Mouse (Mus musculus) hindbrain, embryonic 10.5 days (tissue): Measurements from ENCODE around the gene Elovl6. TPM values are rescaled to one million over a fixed set of nuclear protein-coding genes. Genes with fewer than 3 reads are reported as not detected.

Source experiments
- DNase-seq: peaks from one replicate; pipeline ENCODE4 v3.0.0-alpha.2; 2017; ENCODE audit warnings: low spot score
- H3K27ac ChIP-seq: fragments of 300-500 bp; sonication (generic); 2 replicates; pipeline ENCODE4 v1.5.1; 2016; ENCODE audit warnings: mild to moderate bottlenecking, moderate library complexity
- H3K27me3 ChIP-seq: fragments of 300-500 bp; sonication (generic); 2 replicates; pipeline ENCODE4 v1.6.1; 2016; ENCODE audit warnings: mild to moderate bottlenecking; ENCODE audit not compliant: poor library complexity, insufficient read depth, severe bottlenecking
- H3K36me3 ChIP-seq: fragments of 300-500 bp; sonication (generic); 2 replicates; pipeline ENCODE4 v1.6.1; 2016; ENCODE audit warnings: mild to moderate bottlenecking, moderate library complexity
- H3K4me1 ChIP-seq: fragments of 300-500 bp; sonication (generic); replicated peaks from 2 replicates; pipeline ENCODE4 v1.6.1; 2016; ENCODE audit warnings: mild to moderate bottlenecking
- H3K4me3 ChIP-seq: fragments of 300-500 bp; sonication (generic); 2 replicates; pipeline ENCODE4 v1.5.1; 2016; ENCODE audit warnings: mild to moderate bottlenecking, moderate library complexity
- H3K9me3 ChIP-seq: fragments of 300-500 bp; sonication (generic); 2 replicates; pipeline ENCODE4 v1.6.1; 2016; ENCODE audit warnings: mild to moderate bottlenecking, moderate library complexity
- WGBS: fragments of 180-500 bp; shearing (Covaris S2); methylation state at CpG from one replicate; pipeline ENCODE4 v1.1.7; 2016; 5-methylcytosine and 5-hydroxymethylcytosine counted together
- polyA plus RNA-seq: library from polyadenylated mRNA; unstranded; fragments of >200 nt; fragmentation: Nextera tagmentation; extraction: Ambion mirVana; gene quantifications from 2 replicates; pipeline ENCODE4 v1.2.1, GENCODE M21; 2016

Elovl6 gene
- polyA plus RNA-seq, 1 experiment from 2014 or later, result 35.3 TPM

- WGBS, result 94% methylated on average over 4 of the region's 4 CpGs
- H3K36me3 ChIP-seq, result no peaks in the 10 kb centered on the region
- no peaks in the 10 kb centered on the region for H3K4me1 ChIP-seq
- H3K4me3 ChIP-seq, result no peak overlapping the region
- H3K27ac ChIP-seq, result no peak overlapping the region
- H3K9me3 ChIP-seq, result no peaks in the 10 kb centered on the region
- no peak for DNase-seq
- H3K27me3 ChIP-seq, result no peaks in the 10 kb centered on the region
Observed at GRCm38 (mm10) chr3:129681841-129682240, 149.7 kb downstream of the Elovl6 start.

- 91% methylated on average over 10 of the region's 10 CpGs for WGBS
- H3K4me3 ChIP-seq, result no peak overlapping the region
- no peak overlapping the region for H3K27ac ChIP-seq
- H3K4me1 ChIP-seq, result no peaks in the 10 kb centered on the region
- H3K27me3 ChIP-seq, result no peaks in the 10 kb centered on the region
- DNase-seq, result no peak
- no peaks in the 10 kb centered on the region for H3K36me3 ChIP-seq
- H3K9me3 ChIP-seq, result no peaks in the 10 kb centered on the region
Observed at GRCm38 (mm10) chr3:129682389-129682788, 150.2 kb downstream of the Elovl6 start.

- Histone ChIP-seq H3K4me3 (no peak overlapping the region), H3K9me3 (no peaks in the 10 kb centered on the region), H3K27ac (no peak overlapping the region), H3K4me1 (no peaks in the 10 kb centered on the region), H3K27me3 (no peaks in the 10 kb centered on the region), H3K36me3 (no peaks in the 10 kb centered on the region)
- 89% methylated on average over 10 of the region's 10 CpGs for WGBS
- DNase-seq, result no peak
Observed at GRCm38 (mm10) chr3:129683060-129683679, 151.0 kb downstream of the Elovl6 start.

- no peaks in the 10 kb centered on the region for H3K4me1 ChIP-seq
- no peaks in the 10 kb centered on the region for H3K36me3 ChIP-seq
- no peak overlapping the region for H3K4me3 ChIP-seq
- H3K27ac ChIP-seq, result no peak overlapping the region
- DNase-seq, result no peak
- H3K27me3 ChIP-seq, result no peaks in the 10 kb centered on the region
- WGBS, result 86% methylated on average over 12 of the region's 12 CpGs
- H3K9me3 ChIP-seq, result no peaks in the 10 kb centered on the region
Observed at GRCm38 (mm10) chr3:129686196-129686595, 154.0 kb downstream of the Elovl6 start.

- WGBS, result 61% methylated on average over 8 of the region's 8 CpGs
- H3K4me1 ChIP-seq, result no peaks in the 10 kb centered on the region
- H3K27me3 ChIP-seq, result no peaks in the 10 kb centered on the region
- H3K36me3 ChIP-seq, result no peaks in the 10 kb centered on the region
- H3K9me3 ChIP-seq, result no peaks in the 10 kb centered on the region
- peak; percentile 50 for DNase-seq
- no peak overlapping the region for H3K27ac ChIP-seq
- H3K4me3 ChIP-seq, result no peak overlapping the region
Observed at GRCm38 (mm10) chr3:129686698-129687333, 154.7 kb downstream of the Elovl6 start.

GRCm38 (mm10) chr3:129687429-129687828 is 155.3 kb downstream of the Elovl6 start:
- Histone ChIP-seq H3K27ac (no peak overlapping the region), H3K27me3 (no peaks in the 10 kb centered on the region), H3K36me3 (no peaks in the 10 kb centered on the region), H3K4me3 (no peak overlapping the region), H3K4me1 (no peaks in the 10 kb centered on the region), H3K9me3 (no peaks in the 10 kb centered on the region)
- no peak for DNase-seq
- 70% methylated on average over 5 of the region's 5 CpGs for WGBS

Other genes starting within 250 kb of the Elovl6 start
- 0.08 TPM in 1 of 2 replicates, not detected in the other for gene Enpep, start 199.6 kb upstream of the Elovl6 start, polyA plus RNA-seq
- gene Egf, start 223.0 kb downstream of the Elovl6 start, polyA plus RNA-seq, result 1.3 and 2.4 TPM in 2 replicates